Mouse (Mus musculus) G1E (cell line): Measurements from ENCODE around the gene Retreg3.

Experiments used
- CTCF ChIP-seq: IDR thresholded peaks from 2 replicates; pipeline ENCODE4 v1.5.1; 2012; ENCODE audit warnings: low read depth, low read length, inconsistent platforms, mixed read lengths
- GATA2 ChIP-seq: IDR thresholded peaks from 2 replicates; pipeline ENCODE4 v1.6.1; 2012; ENCODE audit warnings: low read depth, low read length, inconsistent platforms, borderline replicate concordance
- POLR2AphosphoS5 ChIP-seq: IDR thresholded peaks from 2 replicates; pipeline ENCODE4 v1.6.1; 2012; ENCODE audit warnings: low read depth, low read length, inconsistent platforms; ENCODE audit not compliant: insufficient replicate concordance
- TAL1 ChIP-seq: conservative IDR thresholded peaks from 2 replicates; pipeline ENCODE4 v1.6.1; 2012; ENCODE audit warnings: low read depth, low read length, inconsistent platforms, mixed read lengths

- TF ChIP-seq CTCF: no peak
- TF ChIP-seq POLR2AphosphoS5: no peak
- TF ChIP-seq TAL1: no peak
- TF ChIP-seq GATA2: no peak
These were observed 55.2 kb downstream of the Retreg3 start for GRCm38 (mm10) chr11:101064462-101064861.
